10 mouse cellular contexts compared by ENCODE assay signal in genomic region chr9:108795281-108795680, GRCm38 (mm10). TPM values are rescaled to one million over a fixed set of nuclear protein-coding genes. Genes with fewer than 3 reads are reported as not detected.
DNase-seq lines count a peak whose midpoint lies in the region; ATAC-seq lines count a peak whose summit lies in the region.
"Had no signal": no experiment of that assay in that cellular context is flagged by ENCODE, and none has a peak within 500 bp of the region (broad histone marks: within the 10 kb centered on the region; RNA-seq: fewer than 3 reads in every experiment).

No protein-coding gene starts in this region.

- no peak overlapping the region for H3K9ac ChIP-seq in forebrain, embryonic 11.5 days (ENCODE audit: low read length)
- H3K9ac ChIP-seq in kidney, embryonic 14.5 days (ENCODE audit: low read depth, low read length), result no peak overlapping the region
- no peak overlapping the region for H3K9ac ChIP-seq in intestine, embryonic 15.5 days
- peak overlapping the region; percentile 22; the same call in 1 of the 2 replicates for H3K9ac ChIP-seq in liver, embryonic 16.5 days (ENCODE audit: low read depth, low read length)
- H3K9ac ChIP-seq: hindbrain, embryonic 12.5 days had no signal

- H3K4me2 ChIP-seq in forebrain, embryonic 11.5 days (ENCODE audit: low read depth, low read length, severe bottlenecking), result no peak overlapping the region
- H3K4me2 ChIP-seq in kidney, embryonic 14.5 days (replicated peaks; ENCODE audit: low read depth, low read length), result peak overlapping the region; percentile 26
- H3K4me2 ChIP-seq in intestine, embryonic 15.5 days (replicated peaks), result peak overlapping the region; percentile 48
- peak overlapping the region; percentile 73 for H3K4me2 ChIP-seq in liver, embryonic 16.5 days (ENCODE audit: low read depth, low read length)

- H3K4me3 ChIP-seq in forebrain, embryonic 10.5 days, result peak overlapping the region; percentile 28; the same call in 1 of the 2 replicates
- H3K4me3 ChIP-seq in forebrain, embryonic 11.5 days (ENCODE audit: low read depth, low read length), result no peak overlapping the region
- H3K4me3 ChIP-seq in kidney, embryonic 14.5 days (ENCODE audit: low read length), result no peak overlapping the region
- no peak overlapping the region for H3K4me3 ChIP-seq in intestine, embryonic 15.5 days (replicated peaks)
- H3K4me3 ChIP-seq in liver, embryonic 16.5 days (ENCODE audit: low read depth, low read length), result peak overlapping the region; percentile 60
- H3K4me3 ChIP-seq: hindbrain, embryonic 12.5 days had no signal

- no peaks in the 10 kb centered on the region for H3K9me3 ChIP-seq in forebrain, embryonic 10.5 days
- no peaks in the 10 kb centered on the region for H3K9me3 ChIP-seq in forebrain, embryonic 11.5 days (ENCODE audit: control insufficient read depth, low read length)
- H3K9me3 ChIP-seq in kidney, embryonic 14.5 days (ENCODE audit: control insufficient read depth, low read length), result no peaks in the 10 kb centered on the region
- no peaks in the 10 kb centered on the region for H3K9me3 ChIP-seq in intestine, embryonic 15.5 days
- no peaks in the 10 kb centered on the region for H3K9me3 ChIP-seq in liver, embryonic 16.5 days (replicated peaks; ENCODE audit: control insufficient read depth, low read length)
- H3K9me3 ChIP-seq: hindbrain, embryonic 12.5 days had no signal

- H3K4me1 ChIP-seq in forebrain, embryonic 10.5 days, result peaks cover 62% of the 10 kb centered on the region
- H3K4me1 ChIP-seq in forebrain, embryonic 11.5 days (replicated peaks; ENCODE audit: control insufficient read depth, insufficient read depth, low read length), result peaks cover 6% of the 10 kb centered on the region; the same call in 1 of the 2 replicates
- H3K4me1 ChIP-seq in kidney, embryonic 14.5 days (ENCODE audit: control insufficient read depth, insufficient read depth, low read length), result peaks cover 45% of the 10 kb centered on the region
- H3K4me1 ChIP-seq in intestine, embryonic 15.5 days (replicated peaks), result peaks cover 27% of the 10 kb centered on the region
- peaks cover 61% of the 10 kb centered on the region for H3K4me1 ChIP-seq in liver, embryonic 16.5 days (ENCODE audit: control insufficient read depth, low read depth, low read length)

- peaks cover 67% of the 10 kb centered on the region for H3K36me3 ChIP-seq in forebrain, embryonic 10.5 days (replicated peaks)
- peaks cover 2% of the 10 kb centered on the region; the same call in 1 of the 2 replicates for H3K36me3 ChIP-seq in forebrain, embryonic 11.5 days (ENCODE audit: control insufficient read depth, insufficient read depth, low read length)
- peaks cover 48% of the 10 kb centered on the region for H3K36me3 ChIP-seq in kidney, embryonic 14.5 days (ENCODE audit: control insufficient read depth, insufficient read depth, low read length)
- peaks cover 35% of the 10 kb centered on the region for H3K36me3 ChIP-seq in intestine, embryonic 15.5 days
- H3K36me3 ChIP-seq in liver, embryonic 16.5 days (ENCODE audit: control insufficient read depth, insufficient read depth), result peaks cover 30% of the 10 kb centered on the region

- WGBS in forebrain, embryonic 10.5 days, result 77% methylated on average over 2 of the region's 2 CpGs
- 62% methylated on average over 2 of the region's 2 CpGs for WGBS in forebrain, embryonic 11.5 days
- 39% methylated on average over 2 of the region's 2 CpGs for WGBS in kidney, embryonic 14.5 days
- WGBS in intestine, embryonic 15.5 days, result 50% methylated on average over 2 of the region's 2 CpGs
- WGBS in liver, embryonic 16.5 days (ENCODE audit: insufficient replicate concordance), result 33% methylated on average over 2 of the region's 2 CpGs

- DNase-seq in forebrain, embryonic 10.5 days (ENCODE audit: extremely low spot score, low spot score), result no peak
- DNase-seq in forebrain, embryonic 11.5 days (ENCODE audit: low spot score), result no peak
- DNase-seq in kidney, postnatal 10 days, result no peak
- no peak for DNase-seq in ovary, postnatal 10 days (ENCODE audit: low spot score)
- no peak for DNase-seq in urinary bladder, adult 18-20 months (ENCODE audit: low spot score in 2 of 2)
- DNase-seq: layer of hippocampus, adult 9-11 months had no signal

- ATAC-seq in forebrain, embryonic 11.5 days (replicated peaks; ENCODE audit: low FRiP score), result no peak
- no peak for ATAC-seq in kidney, embryonic 14.5 days (ENCODE audit: low FRiP score, low TSS enrichment)
- ATAC-seq in intestine, embryonic 15.5 days, result peak; percentile 66
- ATAC-seq in liver, embryonic 16.5 days (ENCODE audit: low read depth), result peak; percentile 33

- H3K27ac ChIP-seq in forebrain, embryonic 10.5 days, result no peak overlapping the region
- H3K27ac ChIP-seq in forebrain, embryonic 11.5 days (ENCODE audit: low read depth, low read length), result no peak overlapping the region
- peak overlapping the region; percentile 51; the same call in 1 of the 2 replicates for H3K27ac ChIP-seq in kidney, embryonic 14.5 days (ENCODE audit: low read depth, low read length)
- H3K27ac ChIP-seq in intestine, embryonic 15.5 days, result peak overlapping the region; percentile 54; the same call in 1 of the 2 replicates
- H3K27ac ChIP-seq in liver, embryonic 16.5 days (ENCODE audit: low read length), result peak overlapping the region; percentile 89
- H3K27ac ChIP-seq: hindbrain, embryonic 12.5 days had no signal

- no peaks in the 10 kb centered on the region for H3K27me3 ChIP-seq in forebrain, embryonic 10.5 days (ENCODE audit: poor library complexity, severe bottlenecking)
- no peaks in the 10 kb centered on the region for H3K27me3 ChIP-seq in forebrain, embryonic 11.5 days (ENCODE audit: control insufficient read depth, insufficient read depth, low read length)
- H3K27me3 ChIP-seq in kidney, embryonic 14.5 days (ENCODE audit: control insufficient read depth, insufficient read depth, low read length), result no peaks in the 10 kb centered on the region
- no peaks in the 10 kb centered on the region for H3K27me3 ChIP-seq in intestine, embryonic 15.5 days (replicated peaks)
- H3K27me3 ChIP-seq in liver, embryonic 16.5 days (ENCODE audit: control insufficient read depth, insufficient read depth, low read depth, low read length), result no peaks in the 10 kb centered on the region
- H3K27me3 ChIP-seq: hindbrain, embryonic 12.5 days had no signal

RNA-seq across cellular contexts. Expression of gene Ip6k2, which starts 11.7 kb away (rescaled TPM):
- 78.3 and 89.3 TPM in 2 replicates for polyA plus RNA-seq in forebrain, embryonic 10.5 days (2016; fragmentation: Nextera tagmentation; extraction: Ambion mirVana)
- 96.6 and 108 TPM in 2 replicates for polyA plus RNA-seq in forebrain, embryonic 11.5 days (2014; fragmentation: Nextera tagmentation; extraction: Ambion mirVana)
- polyA plus RNA-seq in kidney, embryonic 14.5 days (2014; fragmentation: Nextera tagmentation; extraction: Ambion mirVana), result 125 and 134 TPM in 2 replicates
- polyA plus RNA-seq in intestine, embryonic 15.5 days (2015; fragmentation: Nextera tagmentation; extraction: Ambion mirVana), result 62.6 and 65.0 TPM in 2 replicates
- polyA plus RNA-seq in liver, embryonic 16.5 days (2015; fragmentation: Nextera tagmentation; extraction: Ambion mirVana), result 12.4 and 13.6 TPM in 2 replicates

RNA-seq across cellular contexts. Expression of gene Nckipsd, which starts 12.9 kb away (rescaled TPM):
- 14.1 and 18.8 TPM in 2 replicates for polyA plus RNA-seq in forebrain, embryonic 10.5 days (2016; fragmentation: Nextera tagmentation; extraction: Ambion mirVana)
- polyA plus RNA-seq in forebrain, embryonic 11.5 days (2014; fragmentation: Nextera tagmentation; extraction: Ambion mirVana), result 14.4 and 22.0 TPM in 2 replicates
- polyA plus RNA-seq in kidney, embryonic 14.5 days (2014; fragmentation: Nextera tagmentation; extraction: Ambion mirVana), result 9.0 and 21.7 TPM in 2 replicates
- 10.4 and 12.0 TPM in 2 replicates for polyA plus RNA-seq in intestine, embryonic 15.5 days (2015; fragmentation: Nextera tagmentation; extraction: Ambion mirVana)
- 3.5 and 3.6 TPM in 2 replicates for polyA plus RNA-seq in liver, embryonic 16.5 days (2015; fragmentation: Nextera tagmentation; extraction: Ambion mirVana)

RNA-seq across cellular contexts. Expression of gene Celsr3, which starts 30.8 kb away (rescaled TPM):
- polyA plus RNA-seq in forebrain, embryonic 10.5 days (2016; fragmentation: Nextera tagmentation; extraction: Ambion mirVana), result 1.5 and 2.1 TPM in 2 replicates
- polyA plus RNA-seq in forebrain, embryonic 11.5 days (2014; fragmentation: Nextera tagmentation; extraction: Ambion mirVana), result 6.9 and 9.4 TPM in 2 replicates
- 0.04 and 0.17 TPM in 2 replicates for polyA plus RNA-seq in kidney, embryonic 14.5 days (2014; fragmentation: Nextera tagmentation; extraction: Ambion mirVana)
- 0.64 and 1.3 TPM in 2 replicates for polyA plus RNA-seq in intestine, embryonic 15.5 days (2015; fragmentation: Nextera tagmentation; extraction: Ambion mirVana)
- 0.16 and 0.22 TPM in 2 replicates for polyA plus RNA-seq in liver, embryonic 16.5 days (2015; fragmentation: Nextera tagmentation; extraction: Ambion mirVana)

RNA-seq across cellular contexts. Expression of gene Slc26a6, which starts 57.8 kb away (rescaled TPM):
- polyA plus RNA-seq in forebrain, embryonic 10.5 days (2016; fragmentation: Nextera tagmentation; extraction: Ambion mirVana), result 11.5 and 11.6 TPM in 2 replicates
- 12.6 and 12.7 TPM in 2 replicates for polyA plus RNA-seq in forebrain, embryonic 11.5 days (2014; fragmentation: Nextera tagmentation; extraction: Ambion mirVana)
- 8.6 and 14.5 TPM in 2 replicates for polyA plus RNA-seq in kidney, embryonic 14.5 days (2014; fragmentation: Nextera tagmentation; extraction: Ambion mirVana)
- polyA plus RNA-seq in intestine, embryonic 15.5 days (2015; fragmentation: Nextera tagmentation; extraction: Ambion mirVana), result 36.1 and 43.3 TPM in 2 replicates
- 4.8 and 4.9 TPM in 2 replicates for polyA plus RNA-seq in liver, embryonic 16.5 days (2015; fragmentation: Nextera tagmentation; extraction: Ambion mirVana)

Comparison
In these comparisons a context has a peak if more than half of its experiments do, and no peak if none do; other contexts are left out.
1. H3K4me3 ChIP-seq: peak in forebrain, embryonic 10.5 days (single experiment) and liver, embryonic 16.5 days (single experiment); none in forebrain, embryonic 11.5 days (single experiment), kidney, embryonic 14.5 days (single experiment) and intestine, embryonic 15.5 days (single experiment).
2. H3K27ac ChIP-seq: peak in kidney, embryonic 14.5 days (single experiment), intestine, embryonic 15.5 days (single experiment) and liver, embryonic 16.5 days (single experiment); none in forebrain, embryonic 10.5 days (single experiment) and forebrain, embryonic 11.5 days (single experiment).
3. ATAC-seq: peak in intestine, embryonic 15.5 days (single experiment) and liver, embryonic 16.5 days (single experiment); none in forebrain, embryonic 11.5 days (single experiment) and kidney, embryonic 14.5 days (single experiment).